Mouse (Mus musculus): ENCODE measurements at regions not wholly inside any gene's neighbourhood (a gene's known extent, or its start where the extent isn't known, plus 50 kb on each side); places are given as distances from the start of the nearest gene placed in this dataset.

GRCm38 (mm10) chr3:34739693-34740092, 89.5 kb downstream of the Sox2 start:
- no peak overlapping the region for H3K4me3 ChIP-seq (ENCODE audit: low read depth, low read length)
- WGBS: 42% methylated on average over 7 of the region's 7 CpGs
- H3K4me1 ChIP-seq (ENCODE audit: control insufficient read depth, insufficient read depth, insufficient read length, low read length): peaks cover 4% of the 10 kb centered on the region; the same call in 1 of the 2 replicates
- no peaks in the 10 kb centered on the region for H3K36me3 ChIP-seq (ENCODE audit: control insufficient read depth, insufficient read depth, low read length)
- TF ChIP-seq POLR2A (IDR thresholded peaks at IDR 0.05; ENCODE audit: low read depth, low read length): no peak
- TF ChIP-seq CTCF (IDR thresholded peaks at IDR 0.05; ENCODE audit: extremely low read depth, insufficient read length, insufficient replicate concordance, low read depth, low read length): no peak
- no peaks in the 10 kb centered on the region for H3K27me3 ChIP-seq (ENCODE audit: control insufficient read depth, insufficient read depth, low read length)
- 0 out of 2 replicates have a peak overlapping the region, but pooled peaks have one; percentile 27 for H3K27ac ChIP-seq (ENCODE audit: insufficient read depth, low read depth, low read length)

DNA sequence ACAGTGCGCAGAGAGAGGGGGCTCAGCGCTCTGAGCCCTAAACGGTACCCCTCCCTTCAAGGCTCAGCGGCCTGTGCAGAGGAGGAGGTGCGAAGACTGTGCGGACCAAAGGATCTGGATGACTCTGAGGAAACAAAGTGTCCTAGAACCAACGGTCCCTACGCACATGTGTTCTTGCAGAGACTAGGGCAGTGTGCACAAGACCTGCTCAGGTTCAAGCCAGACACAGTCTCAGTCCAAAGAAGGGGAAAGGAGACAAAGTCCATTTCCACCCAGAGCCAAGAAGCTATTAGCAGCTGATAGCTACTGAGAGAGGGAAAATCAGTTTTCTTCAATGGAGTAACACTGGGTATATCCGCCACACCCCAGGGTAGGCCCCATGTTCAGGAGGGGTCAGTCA, 89.9 kb downstream of the Sox2 start:
- Histone ChIP-seq H3K36me3 (ENCODE audit: control insufficient read depth, insufficient read depth, low read length) (no peaks in the 10 kb centered on the region), H3K4me3 (ENCODE audit: low read depth, low read length) (no peak overlapping the region), H3K27ac (ENCODE audit: insufficient read depth, low read depth, low read length) (0 out of 2 replicates have a peak overlapping the region, but pooled peaks have one; percentile 27), H3K27me3 (ENCODE audit: control insufficient read depth, insufficient read depth, low read length) (no peaks in the 10 kb centered on the region), H3K4me1 (ENCODE audit: control insufficient read depth, insufficient read depth, insufficient read length, low read length) (peaks cover 4% of the 10 kb centered on the region; the same call in 1 of the 2 replicates)
- 68% methylated on average over 9 of the region's 9 CpGs for WGBS
- TF ChIP-seq CTCF (IDR thresholded peaks at IDR 0.05; ENCODE audit: extremely low read depth, insufficient read length, insufficient replicate concordance, low read depth, low read length) (no peak), POLR2A (IDR thresholded peaks at IDR 0.05; ENCODE audit: low read depth, low read length) (no peak)

DNA sequence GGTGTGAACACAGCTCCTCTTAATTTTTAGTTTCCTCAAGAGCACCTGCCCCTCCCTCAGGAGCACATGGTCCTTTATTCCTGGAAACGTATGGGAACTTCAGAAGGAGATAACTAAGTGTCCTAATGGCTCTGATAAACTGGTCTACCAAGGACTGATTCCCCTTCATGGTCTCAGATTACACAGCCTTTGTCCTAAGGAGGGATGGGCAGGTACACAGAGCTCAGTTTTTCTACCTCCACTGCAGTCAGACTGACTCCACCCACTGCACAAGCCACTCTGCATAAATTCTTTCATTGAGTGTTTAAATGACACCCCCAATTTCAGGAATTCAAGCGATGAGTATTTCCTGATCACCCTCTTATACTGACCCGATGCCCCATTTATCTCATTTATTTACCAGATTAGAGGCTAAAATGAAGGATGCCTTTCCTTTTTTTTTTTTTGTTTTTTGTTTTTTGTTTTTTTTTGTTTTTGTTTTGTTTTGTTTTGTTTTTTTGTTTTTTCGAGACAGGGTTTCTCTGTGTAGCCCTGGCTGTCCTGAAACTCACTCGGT, 95.1 kb downstream of the Sox2 start:
- 64% methylated on average over 5 of the region's 5 CpGs for WGBS
- H3K27me3 ChIP-seq (ENCODE audit: control insufficient read depth, insufficient read depth, low read length): no peaks in the 10 kb centered on the region
- TF ChIP-seq POLR2A (IDR thresholded peaks at IDR 0.05; ENCODE audit: low read depth, low read length) (no peak), CTCF (IDR thresholded peaks at IDR 0.05; ENCODE audit: extremely low read depth, insufficient read length, insufficient replicate concordance, low read depth, low read length) (no peak)
- no peak overlapping the region for H3K4me3 ChIP-seq (ENCODE audit: low read depth, low read length)
- H3K27ac ChIP-seq (ENCODE audit: insufficient read depth, low read depth, low read length): no peak overlapping the region
- no peaks in the 10 kb centered on the region for H3K36me3 ChIP-seq (ENCODE audit: control insufficient read depth, insufficient read depth, low read length)
- no peaks in the 10 kb centered on the region for H3K4me1 ChIP-seq (ENCODE audit: control insufficient read depth, insufficient read depth, insufficient read length, low read length)

DNA sequence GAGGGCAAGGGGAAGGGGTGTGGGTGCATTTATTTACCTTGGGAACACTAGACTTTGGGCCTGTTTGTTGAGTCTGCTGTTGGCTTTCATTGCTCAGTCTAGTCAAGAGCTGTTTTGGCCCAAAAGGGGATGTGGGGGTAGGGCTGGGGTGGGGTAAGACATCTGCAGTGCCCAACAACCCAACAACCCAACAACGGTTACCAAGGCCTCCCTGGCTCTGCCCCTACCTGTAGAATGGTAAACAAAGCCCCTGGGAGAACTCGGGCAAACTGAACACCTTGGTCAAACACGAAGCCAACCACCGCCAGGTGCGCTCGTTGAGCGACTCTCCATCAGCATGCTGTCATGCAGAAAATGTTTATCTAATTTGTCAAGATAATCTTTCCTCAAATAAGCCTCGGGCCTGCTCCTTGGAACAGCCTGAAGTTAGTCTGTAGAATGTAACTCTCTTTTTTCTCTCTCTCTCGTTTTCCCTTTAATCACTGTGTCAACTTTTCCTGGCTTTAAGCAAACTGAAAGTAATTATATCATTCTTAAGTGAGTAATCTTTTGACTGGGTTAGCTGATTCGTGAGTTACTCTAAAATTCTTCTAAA, 97.4 kb downstream of the Sox2 start:
- Histone ChIP-seq H3K27me3 (ENCODE audit: control insufficient read depth, insufficient read depth, low read length) (no peaks in the 10 kb centered on the region), H3K27ac (ENCODE audit: insufficient read depth, low read depth, low read length) (no peak overlapping the region), H3K4me1 (ENCODE audit: control insufficient read depth, insufficient read depth, insufficient read length, low read length) (no peaks in the 10 kb centered on the region), H3K36me3 (ENCODE audit: control insufficient read depth, insufficient read depth, low read length) (no peaks in the 10 kb centered on the region), H3K4me3 (ENCODE audit: low read depth, low read length) (no peak overlapping the region)
- no peak for TF ChIP-seq POLR2A (IDR thresholded peaks at IDR 0.05; ENCODE audit: low read depth, low read length)
- TF ChIP-seq CTCF (IDR thresholded peaks at IDR 0.05; ENCODE audit: extremely low read depth, insufficient read length, insufficient replicate concordance, low read depth, low read length): no peak
- WGBS: 35% methylated on average over 10 of the region's 10 CpGs

DNA sequence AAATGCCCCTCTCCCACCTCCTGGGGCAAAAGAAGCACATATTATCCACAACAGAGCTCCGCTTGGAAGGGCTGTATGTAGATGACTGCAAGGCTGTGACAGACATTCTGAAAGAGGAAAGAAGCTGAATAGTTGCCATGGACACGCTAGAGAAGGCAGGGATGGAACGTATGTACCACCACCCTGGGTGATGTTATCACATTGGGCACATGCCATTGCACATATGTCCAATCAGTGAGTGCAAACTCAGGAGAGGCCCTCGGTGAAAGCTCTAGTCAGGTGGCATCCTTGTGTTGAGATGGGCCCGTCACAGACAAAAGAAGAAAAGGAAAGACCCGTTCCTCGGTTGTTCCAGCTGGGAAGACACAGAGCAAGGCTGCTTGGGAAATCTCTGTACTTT, 99.8 kb downstream of the Sox2 start:
- TF ChIP-seq CTCF (IDR thresholded peaks at IDR 0.05; ENCODE audit: extremely low read depth, insufficient read length, insufficient replicate concordance, low read depth, low read length) (no peak), POLR2A (IDR thresholded peaks at IDR 0.05; ENCODE audit: low read depth, low read length) (no peak)
- no peaks in the 10 kb centered on the region for H3K27me3 ChIP-seq (ENCODE audit: control insufficient read depth, insufficient read depth, low read length)
- H3K4me1 ChIP-seq (ENCODE audit: control insufficient read depth, insufficient read depth, insufficient read length, low read length): no peaks in the 10 kb centered on the region
- H3K4me3 ChIP-seq (ENCODE audit: low read depth, low read length): no peak overlapping the region
- no peak overlapping the region for H3K27ac ChIP-seq (ENCODE audit: insufficient read depth, low read depth, low read length)
- WGBS: 84% methylated on average over 7 of the region's 7 CpGs
- no peaks in the 10 kb centered on the region for H3K36me3 ChIP-seq (ENCODE audit: control insufficient read depth, insufficient read depth, low read length)

DNA sequence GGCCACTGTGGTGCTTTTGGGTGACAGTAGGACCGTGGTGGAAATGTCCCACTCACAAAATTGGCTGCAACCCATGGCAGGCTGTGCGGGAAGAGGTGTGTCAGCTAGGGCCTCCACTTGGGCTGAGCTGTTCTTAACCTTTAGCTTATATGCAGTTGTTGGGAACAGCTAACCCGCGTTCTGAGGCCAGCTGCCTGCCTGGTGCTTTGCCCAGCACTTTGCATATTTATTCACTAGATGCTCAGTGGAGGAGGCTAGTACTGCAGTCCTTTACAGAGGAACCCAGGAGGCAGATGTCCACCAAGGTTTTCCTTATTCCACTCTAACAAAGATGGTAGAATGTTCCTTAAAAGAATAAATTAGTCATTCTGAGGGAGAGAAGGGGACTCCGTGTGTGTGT, 101.3 kb downstream of the Sox2 start:
- no peak for TF ChIP-seq POLR2A (IDR thresholded peaks at IDR 0.05; ENCODE audit: low read depth, low read length)
- no peak for TF ChIP-seq CTCF (IDR thresholded peaks at IDR 0.05; ENCODE audit: extremely low read depth, insufficient read length, insufficient replicate concordance, low read depth, low read length)
- no peak overlapping the region for H3K27ac ChIP-seq (ENCODE audit: insufficient read depth, low read depth, low read length)
- 67% methylated on average over 5 of the region's 5 CpGs for WGBS

GRCm38 (mm10) chr3:34753557-34753956, 103.4 kb downstream of the Sox2 start:
- WGBS: 8% methylated on average over 8 of the region's 8 CpGs
- H3K4me3 ChIP-seq (ENCODE audit: low read depth, low read length): no peak overlapping the region
- TF ChIP-seq CTCF (IDR thresholded peaks at IDR 0.05; ENCODE audit: extremely low read depth, insufficient read length, insufficient replicate concordance, low read depth, low read length): no peak
- TF ChIP-seq POLR2A (IDR thresholded peaks at IDR 0.05; ENCODE audit: low read depth, low read length): no peak
- H3K36me3 ChIP-seq (ENCODE audit: control insufficient read depth, insufficient read depth, low read length): no peaks in the 10 kb centered on the region
- H3K27me3 ChIP-seq (ENCODE audit: control insufficient read depth, insufficient read depth, low read length): no peaks in the 10 kb centered on the region
- no peak overlapping the region for H3K27ac ChIP-seq (ENCODE audit: insufficient read depth, low read depth, low read length)
- no peaks in the 10 kb centered on the region for H3K4me1 ChIP-seq (ENCODE audit: control insufficient read depth, insufficient read depth, insufficient read length, low read length)

More for the DNA sequence above, 101.3 kb downstream of the Sox2 start:
- Histone ChIP-seq H3K36me3 (ENCODE audit: control insufficient read depth, insufficient read depth, low read length) (no peaks in the 10 kb centered on the region), H3K4me1 (ENCODE audit: control insufficient read depth, insufficient read depth, insufficient read length, low read length) (no peaks in the 10 kb centered on the region), H3K27me3 (ENCODE audit: control insufficient read depth, insufficient read depth, low read length) (no peaks in the 10 kb centered on the region), H3K4me3 (ENCODE audit: low read depth, low read length) (no peak overlapping the region)

All from small intestine, adult 2 months (tissue).